Mouse (Mus musculus) MEL (cell line): ENCODE results near the gene Plcg2.

Experiments
- CHD2 ChIP-seq: IDR thresholded peaks from 2 replicates; pipeline ENCODE4 v1.6.1; 2011; ENCODE audit warnings: low read length, improper control_type of control experiment
- CTCF ChIP-seq, 3 experiments: IDR thresholded peaks in 2 of 3; conservative IDR thresholded peaks in 1 of 3; 2 replicates each; pipeline ENCODE4 v1.5.1; 2011 to 2012; ENCODE audit warnings: low read length in 3 of 3, low read depth in 2 of 3, mild to moderate bottlenecking in 2 of 3, improper control_type of control experiment in 1 of 3, inconsistent platforms in 1 of 3, mixed read lengths in 1 of 3, moderate library complexity in 1 of 3; ENCODE audit not compliant: control insufficient read depth in 1 of 3, insufficient read depth in 1 of 3, poor library complexity in 1 of 3, severe bottlenecking in 1 of 3
- MAFK ChIP-seq: IDR thresholded peaks from 2 replicates; pipeline ENCODE4 v1.6.1; 2011; ENCODE audit warnings: low read depth, mild to moderate bottlenecking, low read length, improper control_type of control experiment, borderline replicate concordance
- MAX ChIP-seq: IDR thresholded peaks from 2 replicates; pipeline ENCODE4 v1.6.1; 2011; ENCODE audit warnings: low read length, improper control_type of control experiment
- POLR2A ChIP-seq, 2 experiments: IDR thresholded peaks; 2 replicates each; pipeline ENCODE4 v1.6.1; 2011 to 2012; ENCODE audit warnings: low read length in 2 of 2, mild to moderate bottlenecking in 2 of 2, control low read depth in 1 of 2, improper control_type of control experiment in 1 of 2, low read depth in 1 of 2, moderate library complexity in 1 of 2; ENCODE audit not compliant: control insufficient read depth in 1 of 2, insufficient read depth in 1 of 2, poor library complexity in 1 of 2
- POLR2AphosphoS2 ChIP-seq: IDR thresholded peaks from 2 replicates; pipeline ENCODE4 v1.6.1; 2011; ENCODE audit warnings: low read length, improper control_type of control experiment
- TCF12 ChIP-seq: IDR thresholded peaks from 2 replicates; pipeline ENCODE4 v1.6.1; 2014; ENCODE audit warnings: low read depth, mild to moderate bottlenecking, inconsistent platforms, low read length, improper control_type of control experiment, moderate library complexity
- UBTF ChIP-seq: IDR thresholded peaks from 2 replicates; pipeline ENCODE4 v1.6.1; 2012; ENCODE audit warnings: low read depth, mild to moderate bottlenecking, inconsistent platforms, low read length, improper control_type of control experiment, moderate library complexity, borderline replicate concordance; ENCODE audit not compliant: insufficient read depth

DNA sequence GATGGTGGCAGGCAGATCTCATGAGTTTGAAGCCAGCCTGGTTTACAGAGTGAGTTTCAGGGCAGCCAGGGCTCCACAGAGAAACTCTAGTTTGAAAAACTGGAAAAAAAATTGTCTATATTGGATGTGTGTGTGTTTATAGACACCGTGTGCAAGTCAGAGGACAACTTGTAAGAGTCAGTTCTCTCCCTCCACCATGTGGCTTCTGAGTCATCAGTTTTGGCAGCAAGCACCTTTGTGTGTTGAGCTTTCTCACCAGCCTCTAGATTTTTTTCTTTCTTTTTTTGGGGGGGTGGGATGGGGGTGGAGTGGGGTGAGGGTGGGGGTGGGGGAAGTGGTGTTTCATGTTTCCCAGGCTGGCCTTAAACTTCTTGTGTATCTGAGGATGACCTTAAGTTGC lies 12.8 kb upstream of the Plcg2 start:
- TF ChIP-seq TCF12 (no peak), MAX (no peak), POLR2AphosphoS2 (no peak), MAFK (no peak), POLR2A (IDR thresholded peaks at IDR 0.05; ENCODE audit: control insufficient read depth in 1 of 2, insufficient read depth in 1 of 2, low read depth in 1 of 2, low read length in 2 of 2, poor library complexity in 1 of 2) (no peak), CHD2 (no peak), CTCF (IDR thresholded peaks at IDR 0.05 in 2 of 3, conservative IDR thresholded peaks at IDR 0.05 in 1 of 3; ENCODE audit: control insufficient read depth in 1 of 3, insufficient read depth in 1 of 3, low read depth in 2 of 3, low read length in 3 of 3, poor library complexity in 1 of 3, severe bottlenecking in 1 of 3) (no peak), UBTF (no peak)
